Mouse (Mus musculus): ENCODE data around the gene Cldn3.

GRCm38 (mm10) chr5:134939069-134939468, 46.9 kb upstream of the Cldn3 start:
- no peak for TF ChIP-seq POLR2A (IDR thresholded peaks at IDR 0.05; ENCODE audit: borderline replicate concordance, extremely low read depth, insufficient read depth, insufficient read length, poor library complexity, severe bottlenecking)
- TF ChIP-seq CTCF (IDR thresholded peaks at IDR 0.05; ENCODE audit: borderline replicate concordance, extremely low read depth, insufficient read depth, insufficient read length), result no peak

Measured in brain, embryonic 14.5 days (tissue).